Mouse (Mus musculus) C2C12 (cell line): ENCODE data around the gene Spata2l.

Experiments used
- CEBPB ChIP-seq: IDR thresholded peaks from one replicate; pipeline ENCODE4 v1.6.1; 2011; ENCODE audit warnings: low read depth, mild to moderate bottlenecking, control low read depth, moderate library complexity
- CTCF ChIP-seq: IDR thresholded peaks from one replicate; pipeline ENCODE4 v1.5.1; 2011; ENCODE audit not compliant: control insufficient read depth, insufficient read depth, insufficient read length
- MAX ChIP-seq: IDR thresholded peaks from one replicate; pipeline ENCODE4 v1.6.1; 2011; ENCODE audit warnings: mild to moderate bottlenecking, control low read depth
- MYOD1 ChIP-seq: IDR thresholded peaks from one replicate; pipeline ENCODE4 v1.6.1; 2011; ENCODE audit warnings: low read depth; ENCODE audit not compliant: control insufficient read depth, insufficient read length
- MYOG ChIP-seq: IDR thresholded peaks from one replicate; pipeline ENCODE4 v1.6.1; 2011; ENCODE audit not compliant: control insufficient read depth, insufficient read length; ENCODE audit errors: extremely low read depth
- USF1 ChIP-seq: IDR thresholded peaks from one replicate; pipeline ENCODE4 v1.6.1; 2011; ENCODE audit warnings: low read depth, mild to moderate bottlenecking, control low read depth, moderate library complexity

DNA sequence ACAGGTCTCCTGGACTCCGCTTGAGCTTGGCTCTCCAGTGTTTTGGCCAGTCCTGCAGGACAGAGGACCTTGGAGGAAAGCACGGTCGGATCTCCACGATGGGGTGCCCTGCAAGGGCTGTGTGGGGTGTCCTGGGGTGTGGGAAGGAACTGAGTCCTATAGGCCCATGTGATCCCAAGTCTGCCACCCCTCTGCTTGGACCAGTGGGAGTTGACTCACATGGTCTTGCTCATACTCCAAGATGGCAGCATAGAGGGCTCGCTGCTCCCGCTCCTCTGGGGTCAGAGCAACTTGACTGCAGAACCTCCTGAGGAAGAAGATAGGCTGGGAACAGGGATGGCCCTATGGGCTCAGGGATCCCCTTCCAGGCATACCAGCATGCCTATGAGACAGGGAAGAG lies 11.7 kb upstream of the Spata2l start:
- TF ChIP-seq CEBPB (no peak), CTCF (no peak), USF1 (no peak), MAX (no peak), MYOD1 (no peak), MYOG (no peak)
